Mouse (Mus musculus) left cerebral cortex, postnatal 25 days (tissue): ENCODE measurements around the gene Astn2. TPM values are rescaled to one million over a fixed set of nuclear protein-coding genes. Genes with fewer than 3 reads are reported as not detected.

Source experiments
- DNase-seq, 2 experiments: peaks; one replicate each; pipeline ENCODE4 v3.0.0; 2022; ENCODE audit warnings: low spot score in 2 of 2, mixed read lengths in 1 of 2
- intact Hi-C: fragments of 180-260 bp; cut with DNase I; formaldehyde crosslinking; loops from one replicate; pipeline ENCODE4 v1.15.1; 2025
- total RNA-seq, 2 experiments: library from RNA; stranded (reverse); gene quantifications; 2 replicates each; pipeline ENCODE4 v1.2.3; 2021

Astn2 gene
- total RNA-seq, result 10 to 100 TPM; 40.9 to 42.9 TPM

DNA sequence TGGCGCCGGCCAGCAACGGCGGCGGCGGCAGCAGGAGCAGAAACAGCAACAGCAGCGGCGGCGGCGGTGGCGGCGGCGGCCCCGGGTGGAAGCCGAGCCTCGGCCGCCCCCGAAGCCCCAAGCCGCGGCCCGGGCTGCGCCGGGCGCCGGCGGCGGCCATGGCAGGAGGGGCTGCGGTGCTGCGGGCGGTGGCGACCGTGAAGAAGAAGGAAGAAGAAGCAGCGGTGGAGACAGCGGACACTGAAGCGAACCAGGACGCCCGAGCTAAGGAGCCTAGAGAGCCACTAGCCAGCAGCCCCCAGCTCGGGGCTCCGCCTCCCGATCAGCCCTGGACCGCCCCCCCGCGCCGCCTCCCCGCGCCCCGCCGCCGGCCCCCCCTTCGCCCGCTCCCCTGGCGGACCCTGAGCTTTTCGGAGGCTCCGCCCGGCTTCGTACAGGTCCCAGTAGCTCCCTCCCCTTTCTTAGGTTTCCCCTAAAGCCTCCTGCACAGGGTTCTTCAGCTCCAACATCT is at the start of gene Astn2:
Astn2 (minus strand) TSS at position 411 of the 511 bp plus-strand sequence.
- peak; percentile 57 to 59 for DNase-seq
- intact Hi-C loops, result loop anchor here (5.0 to 10.0 kb wide), 4 partner anchors 182 to 517 kb away; no protein-coding TSS in a partner anchor

DNA sequence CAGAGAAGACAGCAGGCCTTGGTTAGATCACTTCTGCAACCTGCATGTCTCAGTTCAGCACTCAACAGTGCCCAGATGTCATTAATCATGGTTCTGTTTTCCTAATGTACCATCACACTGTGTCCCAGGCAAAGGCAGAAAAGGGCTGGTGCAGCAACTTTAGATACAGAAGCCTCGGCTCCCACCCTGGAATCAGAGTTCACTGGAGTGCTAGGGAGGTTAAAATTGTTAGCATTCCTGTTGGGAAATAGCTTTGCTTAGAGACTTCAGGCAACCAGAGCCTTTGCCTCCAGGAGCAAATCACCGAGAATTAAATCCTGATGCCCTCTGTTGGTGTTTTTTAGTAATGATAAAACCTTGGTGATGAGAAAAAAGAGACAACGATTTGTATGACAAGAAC is 45.7 kb upstream of the Astn2 start:
- intact Hi-C loops, result loop anchor here (5.0 kb wide), 1 partner anchor 798 kb away; no protein-coding TSS in a partner anchor

GRCm38 (mm10) chr4:66431256-66431655 is 26.8 kb upstream of the Astn2 start:
- no peak for DNase-seq
- intact Hi-C loops, result no loop called here

More for the DNA sequence above, 45.7 kb upstream of the Astn2 start:
- DNase-seq, result no peak

DNA sequence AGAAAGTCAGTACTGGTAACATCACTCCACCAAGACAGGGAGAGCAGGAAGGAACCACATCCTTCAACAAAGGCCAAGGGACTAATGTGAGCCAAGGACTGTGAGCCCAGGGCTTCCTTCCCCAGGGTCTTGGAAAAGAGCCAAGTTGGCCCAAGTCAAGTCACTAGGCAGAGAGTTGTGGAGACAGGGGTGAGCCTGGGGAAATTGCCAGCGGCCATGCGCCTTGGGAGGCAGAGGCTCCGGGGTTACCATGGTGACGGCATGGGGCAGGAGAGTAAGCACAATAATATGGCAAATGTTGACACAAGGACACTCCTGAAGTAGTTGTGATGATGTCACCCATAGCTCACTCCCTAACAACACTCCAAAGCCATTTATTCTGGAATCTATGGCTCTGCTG is 21.4 kb upstream of the Astn2 start:
- peak; percentile 7 to 13 for DNase-seq

DNA sequence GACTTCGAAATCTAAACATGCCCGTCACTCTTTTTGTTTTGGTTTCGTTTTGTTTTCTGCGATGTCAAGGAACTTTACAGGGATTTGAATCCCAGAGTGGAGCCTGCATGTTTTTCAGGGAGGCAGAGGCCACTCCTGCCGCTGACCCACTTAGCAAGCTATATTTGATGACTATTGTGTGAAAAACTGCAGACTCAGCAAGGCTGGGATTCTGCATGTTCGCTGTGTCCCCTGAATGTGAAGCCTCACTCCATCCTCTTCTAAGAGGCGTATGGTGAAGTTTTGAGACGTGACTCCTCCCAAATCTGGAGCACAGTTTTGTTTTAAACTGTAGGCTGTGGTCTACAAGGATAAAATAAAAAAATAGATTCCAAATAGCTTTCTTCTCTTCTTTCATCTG is 10.4 kb upstream of the Astn2 start:
- DNase-seq, result no peak
- intact Hi-C loops, result no loop called here

More for the DNA sequence above, 21.4 kb upstream of the Astn2 start:
- intact Hi-C loops, result no loop called here

GRCm38 (mm10) chr4:66405086-66405485 is 675 bp upstream of the Astn2 start:
- no peak for DNase-seq
- intact Hi-C loops, result loop anchor here (10.0 kb wide), 1 partner anchor 430 kb away; no protein-coding TSS in a partner anchor

DNA sequence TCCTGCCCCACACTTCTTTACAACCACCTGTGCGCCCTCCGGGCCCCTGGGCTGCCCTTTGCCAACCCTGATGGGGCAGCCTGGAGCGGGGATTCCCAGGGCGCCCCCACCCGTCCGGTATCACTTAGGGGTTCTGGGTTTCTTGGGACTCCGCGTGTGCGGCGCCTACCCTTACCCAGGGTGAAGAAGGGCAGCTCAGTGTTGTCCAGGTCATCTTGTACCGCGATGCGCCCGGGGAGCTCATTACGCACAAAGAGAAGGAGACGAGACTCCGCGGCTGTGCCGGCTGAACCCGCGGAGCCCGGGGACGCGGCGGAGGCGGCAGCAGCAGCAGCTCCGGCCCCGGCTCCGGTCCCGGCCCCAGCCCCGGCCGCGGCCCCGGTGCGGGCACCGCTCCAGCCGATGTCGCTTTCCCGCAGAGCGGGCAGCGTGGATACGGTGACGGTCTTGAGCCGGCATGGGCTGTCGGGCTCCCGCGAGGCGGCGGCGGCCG is 657 bp downstream of the Astn2 start:
- intact Hi-C loops, result loop anchor here (2.0 to 10.0 kb wide), 5 partner anchors 181 to 797 kb away; no protein-coding TSS in a partner anchor
- DNase-seq, result peak; percentile 10 to 53

GRCm38 (mm10) chr4:66403116-66403707 is 1.2 kb downstream of the Astn2 start:
- intact Hi-C loops, result loop anchor here (2.0 to 10.0 kb wide), 5 partner anchors 181 to 796 kb away; no protein-coding TSS in a partner anchor
- peak in 1 of 2 experiments; percentile 8 for DNase-seq

- DNase-seq, result peak; percentile 48
- intact Hi-C loops, result loop anchor here (2.0 to 10.0 kb wide), 5 partner anchors 180 to 796 kb away; no protein-coding TSS in a partner anchor
Measured at GRCm38 (mm10) chr4:66402611-66403010, 1.8 kb downstream of the Astn2 start.

GRCm38 (mm10) chr4:66401186-66401681 is 3.2 kb downstream of the Astn2 start:
- intact Hi-C loops, result loop anchor here (2.0 to 10.0 kb wide), 5 partner anchors 179 to 746 kb away; no protein-coding TSS in a partner anchor
- DNase-seq, result peak; percentile 59 to 60

DNA sequence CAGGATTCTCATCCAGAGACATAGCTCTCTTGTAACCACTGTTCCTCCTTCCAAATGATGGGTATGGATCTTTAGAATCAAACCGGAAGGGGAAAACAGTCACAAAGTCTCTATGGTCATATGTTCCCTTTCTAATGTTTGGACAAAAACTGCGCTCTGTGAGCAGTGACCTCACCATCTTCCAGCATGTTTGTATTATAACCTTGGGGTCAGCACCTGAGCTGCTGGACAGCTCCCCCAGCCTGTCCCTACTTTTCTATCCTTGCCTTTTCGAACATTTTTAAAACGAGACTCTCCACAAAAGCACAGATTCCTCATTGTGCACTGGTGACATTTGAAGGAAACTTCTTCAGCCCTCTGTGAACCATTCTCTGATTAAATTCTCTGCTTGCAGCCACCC is 5.3 kb downstream of the Astn2 start:
- no peak for DNase-seq
- intact Hi-C loops, result no loop called here

DNA sequence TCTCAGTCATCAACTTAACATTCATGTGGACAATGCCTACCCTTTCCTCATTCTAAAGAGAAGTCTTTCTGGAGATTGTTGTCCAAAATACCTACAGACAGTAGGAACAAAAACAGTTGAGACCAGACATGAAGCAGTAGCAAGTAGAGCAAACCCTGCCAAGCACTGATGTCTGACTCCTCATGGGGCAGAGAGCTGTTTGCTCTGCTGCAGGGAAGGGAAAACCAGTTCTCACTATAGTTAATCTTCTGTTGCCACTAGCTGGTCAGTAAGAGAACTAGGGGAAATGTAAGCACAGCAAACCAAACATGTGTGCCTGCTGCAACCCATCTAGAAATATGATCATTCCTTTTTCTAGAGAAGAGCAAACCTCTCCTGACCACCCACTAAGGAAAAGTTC is 7.2 kb downstream of the Astn2 start:
- DNase-seq, result no peak
- intact Hi-C loops, result no loop called here

GRCm38 (mm10) chr4:66393294-66393693 is 11.1 kb downstream of the Astn2 start:
- peak; percentile 21 to 83 for DNase-seq
- intact Hi-C loops, result no loop called here

- no peak for DNase-seq
- intact Hi-C loops, result no loop called here
Measured at GRCm38 (mm10) chr4:66390480-66390879, 13.9 kb downstream of the Astn2 start.

- intact Hi-C loops, result no loop called here
- DNase-seq, result peak in 1 of 2 experiments; percentile 31
Measured at GRCm38 (mm10) chr4:66378586-66378985, 25.8 kb downstream of the Astn2 start.

DNA sequence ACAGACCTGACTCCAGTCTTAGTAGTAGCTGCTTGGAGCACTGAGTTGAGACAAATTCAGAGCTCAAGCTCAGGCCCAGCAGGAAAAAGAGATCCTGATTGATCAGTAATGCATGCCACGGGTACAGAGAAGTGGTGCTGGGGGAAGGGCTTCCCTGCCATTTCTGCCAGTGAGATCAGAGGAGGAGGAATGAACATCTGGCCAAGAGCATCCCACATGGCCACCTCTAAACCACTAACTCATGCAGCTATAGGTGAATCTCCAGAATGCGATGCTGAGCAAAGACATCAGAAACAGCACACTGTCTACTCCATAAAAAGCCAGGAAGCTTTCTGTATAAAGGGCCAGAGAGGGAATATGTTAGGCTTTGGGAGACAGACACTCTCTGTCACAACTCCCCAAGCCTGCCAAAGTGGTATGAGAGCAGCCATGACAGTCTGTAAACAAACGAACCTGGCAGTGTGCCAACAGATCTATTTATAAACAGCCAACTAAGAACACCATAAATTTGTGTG is 33.8 kb downstream of the Astn2 start:
- DNase-seq, result peak; percentile 52 to 55
- intact Hi-C loops, result no loop called here

GRCm38 (mm10) chr4:66365500-66365899 is 38.9 kb downstream of the Astn2 start:
- no peak for DNase-seq
- intact Hi-C loops, result no loop called here

GRCm38 (mm10) chr4:66344632-66345031 is 59.8 kb downstream of the Astn2 start:
- no peak for DNase-seq
- intact Hi-C loops, result no loop called here

DNA sequence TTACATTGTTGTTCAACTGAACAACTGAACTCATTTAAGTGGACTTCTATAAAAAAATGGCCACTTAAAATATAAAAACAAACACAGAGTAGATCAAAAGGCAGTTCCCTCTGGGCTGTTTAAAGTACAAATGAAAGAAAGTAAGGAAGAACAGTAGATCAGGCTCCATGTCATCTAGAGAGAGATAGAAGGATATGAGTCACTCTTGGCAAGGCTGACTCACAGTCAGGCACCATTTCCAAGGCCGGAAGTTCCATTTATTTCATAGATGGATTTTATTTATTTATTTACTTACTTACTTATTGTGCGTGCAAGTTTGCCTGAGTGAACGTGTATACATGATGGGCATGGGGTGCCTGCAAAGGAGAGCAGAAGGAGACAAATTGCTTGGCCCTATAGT is 67.0 kb downstream of the Astn2 start:
- DNase-seq, result no peak
- intact Hi-C loops, result no loop called here

DNA sequence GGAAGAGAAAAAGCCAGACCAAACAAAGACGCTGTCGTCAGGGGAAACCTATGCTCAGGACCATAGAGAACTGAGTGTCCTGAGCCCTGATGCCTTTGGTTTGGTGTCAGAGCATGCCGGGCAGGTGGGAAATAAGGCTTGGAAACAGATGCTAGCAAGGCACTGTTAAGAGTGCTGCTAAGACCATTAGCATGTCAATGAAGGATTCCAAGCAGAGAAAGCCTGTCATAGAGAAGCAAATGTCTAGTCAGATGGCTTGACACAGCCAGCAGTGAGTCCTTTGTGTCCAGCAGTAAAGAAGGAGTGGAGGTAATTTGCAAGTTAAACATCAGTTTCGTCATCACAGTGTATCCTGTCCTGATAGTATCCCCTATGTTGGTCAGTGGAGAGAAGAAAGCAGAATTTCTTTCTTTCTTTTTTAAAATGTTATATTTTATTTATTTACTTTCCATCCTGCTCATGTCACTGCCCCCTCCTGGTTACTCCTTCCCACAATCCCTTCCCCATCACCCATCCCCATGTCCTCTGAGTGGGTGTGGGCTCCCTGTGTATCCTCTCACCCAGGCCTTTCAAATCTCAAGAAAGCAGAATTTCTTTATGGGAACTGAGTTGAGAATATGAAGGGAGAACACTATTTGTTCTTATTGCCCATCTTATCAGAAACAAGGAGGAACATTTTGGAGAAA is 73.7 kb downstream of the Astn2 start:
- no peak for DNase-seq
- intact Hi-C loops, result no loop called here
